Mouse (Mus musculus) spleen, adult 12 weeks (tissue): ENCODE data around the gene Col5a2.
"Not testable (repeated sequence)": the region's sequence is repeated elsewhere in the genome, so short reads cannot be mapped to it uniquely, and the experiment has no call there.

ENCODE experiments used
- DNase-seq: peaks from one replicate; pipeline ENCODE4 v3.0.0; 2022; ENCODE audit warnings: low spot score

Gene Col5a2

GRCm38 (mm10) chr1:45502865-45503332 is at the start of gene Col5a2:
Gene Col5a2, minus strand, starts transcription at chr1:45503282.
- no peak for DNase-seq

GRCm38 (mm10) chr1:45550531-45550930 is 47.4 kb upstream of the Col5a2 start:
- no peak for DNase-seq

GRCm38 (mm10) chr1:45541888-45542287 is 38.8 kb upstream of the Col5a2 start:
- DNase-seq = no peak

- DNase-seq = no peak
Measured at GRCm38 (mm10) chr1:45541161-45541560, 38.1 kb upstream of the Col5a2 start.

- DNase-seq = no peak
Measured at GRCm38 (mm10) chr1:45531486-45531885, 28.4 kb upstream of the Col5a2 start.

DNA sequence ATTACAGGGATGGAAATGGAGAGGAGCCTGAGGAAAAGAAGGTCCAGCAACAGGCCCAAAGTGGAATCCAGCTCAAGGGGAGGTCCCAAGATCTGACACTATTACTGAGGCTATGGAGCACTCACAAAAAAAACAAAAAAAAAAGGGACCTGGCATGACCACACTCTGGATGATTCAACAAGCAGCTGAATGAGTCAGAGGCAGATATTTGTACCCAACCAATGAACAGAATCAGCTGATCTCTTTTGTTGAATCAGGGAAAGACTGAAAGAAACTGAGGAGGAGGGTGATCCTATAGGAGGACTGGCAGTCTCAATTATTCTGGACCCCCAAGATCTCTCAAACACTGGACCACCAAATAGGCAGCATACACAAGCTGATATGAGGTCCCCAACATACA is 24.4 kb upstream of the Col5a2 start:
- DNase-seq = not testable (repeated sequence)

- DNase-seq = no peak
Measured at GRCm38 (mm10) chr1:45523601-45524000, 20.5 kb upstream of the Col5a2 start.

GRCm38 (mm10) chr1:45521486-45521885 is 18.4 kb upstream of the Col5a2 start:
- no peak for DNase-seq

GRCm38 (mm10) chr1:45502241-45502741 is 791 bp downstream of the Col5a2 start:
- DNase-seq = no peak

- no peak for DNase-seq
Measured at GRCm38 (mm10) chr1:45501437-45501836, 1.6 kb downstream of the Col5a2 start.

GRCm38 (mm10) chr1:45500456-45500855 is 2.6 kb downstream of the Col5a2 start:
- no peak for DNase-seq

GRCm38 (mm10) chr1:45495025-45495424 is 8.1 kb downstream of the Col5a2 start:
- no peak for DNase-seq

GRCm38 (mm10) chr1:45492130-45492723 is 10.9 kb downstream of the Col5a2 start:
- DNase-seq = no peak

DNA sequence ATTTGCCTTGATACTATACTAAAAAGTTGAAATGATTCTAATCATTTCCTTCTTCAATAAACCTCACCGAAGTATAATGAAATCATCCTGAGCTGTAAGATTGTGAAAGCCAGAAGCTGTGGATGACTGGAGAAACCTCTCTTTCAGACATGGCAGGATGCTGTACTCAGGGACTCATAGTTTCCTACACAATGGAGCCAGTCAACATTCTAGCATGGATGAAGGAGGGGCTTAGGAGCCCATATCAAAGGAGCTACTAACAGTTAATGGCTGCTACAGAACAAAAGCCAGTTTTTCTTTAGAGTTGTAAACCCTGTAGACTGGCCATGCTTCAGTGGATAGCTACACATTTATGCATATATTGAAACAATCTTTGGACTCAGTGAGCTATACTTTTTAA is 12.6 kb downstream of the Col5a2 start:
- no peak for DNase-seq

- no peak for DNase-seq
Measured at GRCm38 (mm10) chr1:45488291-45488690, 14.8 kb downstream of the Col5a2 start.

DNA sequence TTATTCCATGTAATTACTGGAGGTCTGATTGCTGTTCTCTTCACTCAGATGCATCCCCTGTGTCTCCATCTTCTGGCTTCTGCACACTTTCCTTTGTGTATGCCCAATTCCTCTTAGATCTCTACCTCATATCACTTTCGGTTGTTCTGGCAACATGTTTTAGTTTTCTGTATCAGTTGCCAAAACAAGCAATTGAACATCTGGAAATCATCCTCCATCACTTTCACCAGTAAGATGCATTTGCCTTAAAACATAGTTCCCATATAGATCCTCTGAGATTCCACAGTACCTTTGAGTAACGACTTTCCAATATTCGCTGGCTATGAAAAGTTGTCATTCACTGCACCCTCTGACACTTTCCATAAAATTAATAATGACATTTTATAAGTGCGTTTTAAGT is 20.1 kb downstream of the Col5a2 start:
- no peak for DNase-seq

GRCm38 (mm10) chr1:45481876-45482275 is 21.2 kb downstream of the Col5a2 start:
- DNase-seq = no peak

GRCm38 (mm10) chr1:45479087-45479486 is 24.0 kb downstream of the Col5a2 start:
- DNase-seq = no peak

GRCm38 (mm10) chr1:45472751-45473150 is 30.3 kb downstream of the Col5a2 start:
- no peak for DNase-seq

- DNase-seq = no peak
Measured at GRCm38 (mm10) chr1:45460767-45461166, 42.3 kb downstream of the Col5a2 start.

GRCm38 (mm10) chr1:45455763-45456162 is 47.3 kb downstream of the Col5a2 start:
- no peak for DNase-seq

GRCm38 (mm10) chr1:45448856-45449255 is 54.2 kb downstream of the Col5a2 start:
- DNase-seq = no peak

- DNase-seq = no peak
Measured at GRCm38 (mm10) chr1:45431922-45432321, 71.2 kb downstream of the Col5a2 start.

GRCm38 (mm10) chr1:45430520-45430919 is 72.6 kb downstream of the Col5a2 start:
- DNase-seq = no peak
